Mouse (Mus musculus) stomach, postnatal 0 days (tissue): ENCODE data around the gene Ttll8.

Experiments
- CTCF ChIP-seq: IDR thresholded peaks from 2 replicates; pipeline ENCODE4 v1.5.1; 2016; ENCODE audit warnings: antibody characterized with exemption, low read depth, mild to moderate bottlenecking, moderate library complexity
- EP300 ChIP-seq: optimal IDR thresholded peaks from 2 replicates; pipeline ENCODE3; 2016; ENCODE audit warnings: antibody characterized with exemption

DNA sequence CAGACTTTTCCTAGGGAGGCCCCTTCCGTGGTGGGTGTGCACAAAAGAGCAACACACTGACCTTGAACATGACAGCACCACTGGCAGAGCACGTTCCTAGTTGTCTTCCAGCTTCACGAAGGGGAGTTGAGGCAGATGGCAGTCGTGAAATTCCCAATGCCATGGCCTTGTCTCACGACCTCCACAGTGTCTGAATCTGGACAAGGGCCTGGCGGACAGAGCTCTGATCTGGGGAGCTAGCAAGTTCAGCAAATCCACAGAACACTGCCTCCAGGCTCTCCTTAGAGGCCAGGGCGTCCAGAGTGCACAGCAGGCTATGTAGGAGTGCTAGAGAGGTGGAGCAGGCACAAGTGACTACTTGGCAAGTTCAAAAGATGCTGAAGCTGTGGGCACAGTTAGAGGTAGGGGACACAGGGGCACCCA is 87.3 kb downstream of the Ttll8 start:
- no peak for TF ChIP-seq EP300
- no peak for TF ChIP-seq CTCF
